Mouse (Mus musculus) thymus, postnatal 14 days (tissue): ENCODE measurements around the gene Isg15.
"Not testable (repeated sequence)": the region's sequence is repeated elsewhere in the genome, so short reads cannot be mapped to it uniquely, and the experiment has no call there.

Experiments used
- DNase-seq: peaks from one replicate; pipeline ENCODE4 v3.0.0; 2021

The Isg15 gene

DNA sequence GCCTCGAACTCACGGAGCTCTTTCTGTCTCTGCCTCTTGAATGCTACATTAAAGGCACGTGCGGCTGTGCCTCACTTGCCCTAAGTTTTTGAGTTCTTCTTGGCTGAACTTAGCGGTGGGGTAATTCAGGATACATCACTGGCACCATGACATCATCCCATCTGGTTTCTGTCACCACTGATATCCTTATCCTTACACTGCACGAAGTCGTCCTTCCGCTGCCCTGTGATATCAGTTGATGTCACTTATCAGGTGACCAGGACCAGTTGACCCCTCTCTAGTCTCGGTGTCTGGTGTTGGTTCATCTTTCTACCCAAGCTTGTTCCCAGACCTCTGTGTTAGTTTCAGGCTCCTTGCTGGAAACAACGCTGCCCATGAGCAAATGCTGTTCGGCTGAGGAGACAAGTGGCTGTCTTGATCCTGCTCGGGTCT lies 1.9 kb upstream of the Isg15 start:
- DNase-seq = no peak

- peak; percentile 66 for DNase-seq
These were observed 2.8 kb downstream of the Isg15 start for GRCm38 (mm10) chr4:156197829-156198205.

DNA sequence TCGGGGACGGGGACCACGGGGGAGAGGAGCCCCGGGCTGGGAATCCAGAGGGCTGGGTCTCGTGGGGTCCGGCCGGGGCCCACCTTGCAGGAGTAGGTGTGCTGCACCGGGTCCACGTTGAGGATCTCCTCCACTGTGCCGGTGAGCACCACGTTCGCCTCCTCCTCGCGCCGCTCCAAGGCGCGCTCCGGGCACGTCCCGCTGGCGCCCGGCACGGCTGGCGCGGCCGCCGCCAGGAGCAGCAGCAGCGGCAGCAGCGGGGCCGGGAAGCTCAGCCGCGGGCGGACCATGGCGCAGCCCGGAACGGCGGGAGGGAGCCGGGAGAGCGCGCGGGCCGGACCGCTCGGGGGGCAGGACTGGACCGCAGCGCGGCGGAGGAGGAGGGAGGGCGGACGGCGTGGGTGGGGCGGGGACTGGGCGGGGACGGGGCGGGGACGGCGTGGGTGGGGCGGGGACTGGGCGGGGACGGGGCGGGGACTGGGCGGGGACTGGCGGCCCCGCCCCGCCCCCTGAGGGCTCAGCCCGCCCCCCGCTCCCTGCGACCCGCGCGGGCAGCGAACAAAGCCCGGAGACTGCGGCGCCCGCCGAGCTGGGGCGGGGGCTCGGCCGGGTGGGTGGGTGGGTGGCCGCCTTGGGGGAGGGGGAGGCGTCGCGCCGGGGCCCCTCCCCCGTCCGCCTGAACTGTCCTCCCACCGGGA lies 3.3 kb downstream of the Isg15 start, which contains the start of gene Agrn:
Agrn (minus strand) TSS at position 358 of the 698 bp plus-strand sequence.
- peak; percentile 70 for DNase-seq

DNA sequence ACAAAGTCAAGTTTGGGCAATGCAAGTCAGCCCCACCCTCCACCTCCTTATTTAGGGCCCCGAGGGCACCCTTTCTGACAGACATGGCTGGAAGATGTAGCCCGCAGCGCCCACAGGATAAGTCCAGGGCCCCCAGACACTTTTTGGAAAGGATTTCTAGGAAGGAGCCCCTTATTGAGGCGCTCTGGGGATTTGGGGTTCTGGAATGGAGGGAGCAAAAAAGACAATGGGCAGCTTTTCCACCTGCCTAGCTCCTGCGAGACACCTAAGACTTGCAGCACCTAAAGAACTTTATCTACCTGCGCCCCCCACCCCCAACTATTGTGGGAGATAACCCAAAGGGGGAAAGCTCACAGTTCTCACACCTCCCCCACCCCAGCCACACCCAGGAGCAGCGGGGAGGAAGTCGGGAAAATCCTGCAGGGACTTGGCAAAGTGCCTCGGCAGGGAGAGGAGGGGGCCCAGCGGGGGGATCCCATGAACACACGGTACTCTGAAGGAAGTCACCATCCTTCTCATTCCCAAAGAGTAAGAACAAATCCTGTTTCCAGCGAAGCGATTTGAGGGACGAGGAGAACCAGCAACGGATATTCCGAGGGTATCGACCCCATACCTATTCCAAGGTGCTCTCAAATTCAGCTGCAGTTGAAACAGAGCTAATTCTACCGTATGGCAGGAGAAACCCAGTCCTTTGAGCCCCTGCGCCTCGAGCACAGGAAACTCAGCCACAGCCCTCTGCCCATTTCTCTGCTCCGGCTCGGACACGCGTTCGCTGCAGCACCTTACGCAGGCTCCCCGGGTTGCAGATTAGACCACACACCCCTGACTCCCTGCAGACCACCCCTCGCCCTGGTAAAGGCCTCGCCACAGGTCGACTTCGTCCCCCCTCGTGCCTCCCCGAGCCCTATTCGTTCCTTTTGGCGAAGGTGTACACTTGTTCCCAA lies 4.4 kb downstream of the Isg15 start:
- peak; percentile 29 for DNase-seq

GRCm38 (mm10) chr4:156194346-156194745 lies 6.3 kb downstream of the Isg15 start:
- no peak for DNase-seq

DNA sequence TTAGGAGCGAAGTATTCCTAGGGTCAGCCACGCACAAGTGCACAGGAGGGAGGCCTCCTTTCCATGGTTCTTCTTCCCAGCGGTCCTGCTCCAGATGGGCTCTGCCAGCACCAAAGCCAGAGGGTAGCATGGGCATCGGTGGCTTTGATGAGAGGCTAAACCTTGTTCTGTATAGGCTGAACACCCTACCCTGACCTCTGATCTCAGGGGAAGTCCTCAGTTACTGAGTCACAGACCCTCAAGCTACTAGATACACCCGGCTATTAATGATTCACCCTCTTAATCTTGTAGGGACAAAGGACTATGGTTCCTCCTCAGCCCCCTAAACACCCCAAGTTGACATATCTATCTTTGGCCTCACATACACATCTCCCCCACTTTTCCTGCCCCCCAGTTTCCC lies 6.7 kb downstream of the Isg15 start:
- DNase-seq = no peak

DNA sequence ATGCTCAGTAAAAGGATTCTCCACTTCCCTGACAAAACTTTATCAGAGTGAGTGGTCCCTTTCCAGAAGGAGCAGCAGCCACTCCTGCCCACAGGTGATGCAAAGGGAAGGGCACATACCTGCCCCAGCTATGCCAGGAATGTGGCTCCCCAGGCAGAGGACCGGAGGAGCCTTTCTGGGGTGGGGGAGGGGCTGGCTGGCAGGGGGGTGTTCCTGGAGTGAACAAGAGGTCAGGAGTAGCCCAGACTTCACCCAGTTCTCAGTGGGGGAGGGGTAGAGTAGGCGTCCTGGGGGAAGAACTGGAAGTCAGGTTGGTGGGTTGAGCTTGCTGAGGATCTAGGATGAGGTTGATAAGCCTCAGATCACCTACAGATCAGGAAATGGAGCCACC lies 7.4 kb downstream of the Isg15 start:
- DNase-seq = no peak

GRCm38 (mm10) chr4:156192421-156193199 lies 8.0 kb downstream of the Isg15 start:
- no peak for DNase-seq

- DNase-seq = no peak
These were observed 11.8 kb downstream of the Isg15 start for GRCm38 (mm10) chr4:156188811-156189323.

GRCm38 (mm10) chr4:156188162-156188810 lies 12.3 kb downstream of the Isg15 start:
- DNase-seq = no peak

DNA sequence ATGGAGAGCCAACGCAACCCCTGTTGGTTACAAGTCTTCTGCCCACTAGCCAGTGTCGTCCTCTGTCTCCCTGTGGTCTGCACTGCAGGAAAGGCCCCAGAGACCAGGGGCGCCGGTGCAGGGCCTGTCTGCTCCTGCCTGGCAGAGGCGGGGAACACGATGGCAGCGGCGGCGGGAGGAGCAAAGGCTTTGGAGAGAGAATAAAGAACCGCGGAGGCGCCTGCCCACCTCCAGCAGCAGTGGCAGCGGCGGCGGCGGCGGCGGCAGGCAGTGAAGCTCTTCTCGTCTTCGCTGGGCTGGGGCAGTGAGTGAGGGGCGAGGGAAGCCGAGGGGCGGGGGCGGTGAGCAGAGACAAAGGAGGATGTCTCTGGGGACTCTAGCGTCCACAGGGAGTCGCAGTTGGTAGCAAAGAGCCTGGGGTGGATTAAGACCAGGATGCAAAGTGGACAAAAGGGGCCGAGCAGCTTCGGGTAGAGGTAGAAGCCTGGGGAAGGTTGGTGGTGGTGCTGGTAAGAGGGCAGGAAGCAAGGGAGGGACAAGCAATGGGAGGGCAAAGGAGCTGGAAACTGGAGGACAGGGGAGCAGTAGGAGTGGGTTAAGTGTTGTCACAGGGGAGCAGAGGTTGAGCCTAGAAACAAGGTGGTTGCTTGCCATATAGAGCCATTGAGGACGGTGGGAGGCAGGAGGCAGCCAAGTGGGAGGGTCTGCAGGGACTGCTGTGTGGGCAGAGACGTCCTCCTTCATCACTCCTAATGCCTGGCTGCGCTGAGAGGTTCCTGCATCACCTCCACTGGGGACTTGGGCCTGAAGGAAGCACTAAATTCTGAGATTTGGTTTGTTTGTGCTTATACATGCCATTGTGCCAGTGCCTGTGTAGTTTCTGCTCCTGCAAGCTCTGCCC lies 14.4 kb downstream of the Isg15 start:
- DNase-seq = no peak

GRCm38 (mm10) chr4:156185456-156185949 lies 15.1 kb downstream of the Isg15 start:
- DNase-seq = no peak

- DNase-seq = no peak
These were observed 16.2 kb downstream of the Isg15 start for GRCm38 (mm10) chr4:156184291-156184954.

- no peak for DNase-seq
These were observed 16.9 kb downstream of the Isg15 start for GRCm38 (mm10) chr4:156183747-156184146.

DNA sequence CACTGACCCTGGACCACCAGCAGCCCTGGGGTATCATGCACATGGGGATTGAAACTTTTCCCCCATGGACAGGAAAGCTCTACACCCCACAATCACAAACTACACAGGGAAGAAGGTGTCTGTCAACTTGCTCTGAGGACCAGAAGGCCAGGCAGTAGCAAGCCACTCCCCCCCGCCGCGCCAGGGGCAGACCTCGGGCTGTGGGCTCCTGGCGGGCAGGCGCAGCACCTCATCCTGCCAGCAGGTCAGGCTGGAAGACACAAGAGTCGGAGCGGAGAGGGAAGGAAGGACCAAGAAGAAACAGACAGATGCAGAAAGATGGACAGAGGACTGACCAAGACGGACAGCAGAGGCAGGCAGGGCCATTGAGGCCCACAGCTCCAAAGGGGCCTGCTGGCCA lies 23.0 kb downstream of the Isg15 start:
- no peak for DNase-seq

GRCm38 (mm10) chr4:156171828-156172227 lies 28.8 kb downstream of the Isg15 start:
- no peak for DNase-seq

DNA sequence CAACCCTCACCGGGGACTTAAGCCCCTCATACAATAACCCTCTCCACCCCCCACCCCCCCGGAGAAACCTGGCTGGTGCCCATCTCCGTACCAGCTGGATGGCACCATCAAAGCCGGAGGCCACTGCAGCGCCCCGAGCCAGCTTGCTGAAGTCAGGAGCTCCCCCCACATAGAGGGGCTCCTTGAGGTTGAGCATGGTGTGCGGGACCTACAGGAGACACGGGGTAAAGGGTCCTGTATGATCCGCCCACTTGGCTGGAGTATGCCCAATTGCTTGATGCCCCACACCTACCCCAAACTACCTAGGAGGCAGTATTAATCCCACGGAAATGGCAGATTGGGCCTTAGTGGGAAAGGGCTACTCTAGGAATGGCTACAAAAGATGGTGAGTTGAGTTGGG lies 31.5 kb downstream of the Isg15 start:
- no peak for DNase-seq

DNA sequence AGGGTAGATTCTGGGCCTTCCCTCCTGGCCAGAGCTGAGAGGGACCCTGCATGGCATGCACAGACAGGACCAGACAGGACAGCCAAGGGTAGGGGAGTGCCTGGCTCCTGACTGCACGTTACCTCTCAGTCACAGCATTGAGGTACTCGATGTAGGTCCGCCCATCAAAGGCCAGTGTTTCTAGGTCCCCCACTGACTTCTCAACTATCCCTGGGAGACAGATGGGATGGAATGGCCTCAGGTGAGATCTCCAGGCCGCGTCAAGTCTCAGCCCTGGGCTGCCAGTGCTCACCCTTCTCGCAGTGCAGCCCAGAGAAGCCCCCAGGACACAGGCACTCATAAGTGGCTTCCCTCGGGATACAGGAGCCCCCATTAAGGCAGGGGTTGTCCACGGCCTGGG lies 32.0 kb downstream of the Isg15 start:
- no peak for DNase-seq

GRCm38 (mm10) chr4:156166477-156166876 lies 34.1 kb downstream of the Isg15 start:
- DNase-seq = peak; percentile 40

- no peak for DNase-seq
These were observed 45.8 kb downstream of the Isg15 start for GRCm38 (mm10) chr4:156154771-156155170.

- not testable (repeated sequence) for DNase-seq
These were observed 49.7 kb downstream of the Isg15 start for GRCm38 (mm10) chr4:156150887-156151286.
